Mouse (Mus musculus) intestine, embryonic 14.5 days (tissue): ENCODE measurements around the gene Baz2b. TPM values are rescaled to one million over a fixed set of nuclear protein-coding genes. Genes with fewer than 3 reads are reported as not detected.

Experiments
- ATAC-seq: fragments of 200-750 bp; cut with Nextera tagmentation; replicated peaks from 2 replicates; pipeline ENCODE4 v1.8.0; 2017; ENCODE audit warnings: low read depth, moderate number of reproducible peaks, moderate TSS enrichment, moderate library complexity; ENCODE audit not compliant: low FRiP score, low TSS enrichment
- DNase-seq: peaks from one replicate; pipeline ENCODE4 v3.0.0-alpha.2; 2018; ENCODE audit warnings: low spot score
- H3K27ac ChIP-seq: fragments of 300-500 bp; sonication (generic); 2 replicates; pipeline ENCODE4 v1.5.1; 2014; ENCODE audit warnings: low read depth, mild to moderate bottlenecking, control low read depth
- H3K27me3 ChIP-seq: fragments of 300-500 bp; sonication (generic); replicated peaks from 2 replicates; pipeline ENCODE4 v1.6.1; 2014; ENCODE audit warnings: low read length, control low read depth; ENCODE audit not compliant: control insufficient read depth, insufficient read depth
- H3K36me3 ChIP-seq: fragments of 300-500 bp; sonication (generic); 2 replicates; pipeline ENCODE4 v1.6.1; 2014; ENCODE audit warnings: low read length, control low read depth; ENCODE audit not compliant: control insufficient read depth, insufficient read depth
- H3K4me1 ChIP-seq: fragments of 300-500 bp; sonication (generic); replicated peaks from 2 replicates; pipeline ENCODE4 v1.6.1; 2014; ENCODE audit warnings: low read length, control low read depth, mixed read lengths; ENCODE audit not compliant: control insufficient read depth, insufficient read depth
- H3K4me2 ChIP-seq: fragments of 300-500 bp; sonication (generic); 2 replicates; pipeline ENCODE4 v1.6.1; 2014; ENCODE audit warnings: low read length
- H3K4me3 ChIP-seq: fragments of 300-500 bp; sonication (generic); 2 replicates; pipeline ENCODE4 v1.5.1; 2014; ENCODE audit warnings: low read depth, low read length, control low read depth, mixed read lengths
- H3K9ac ChIP-seq: fragments of 300-500 bp; sonication (generic); 2 replicates; pipeline ENCODE4 v1.6.1; 2014; ENCODE audit warnings: mild to moderate bottlenecking, low read length
- H3K9me3 ChIP-seq: fragments of 300-500 bp; sonication (generic); 2 replicates; pipeline ENCODE4 v1.6.1; 2016; ENCODE audit warnings: low read length, control low read depth; ENCODE audit not compliant: control insufficient read depth
- WGBS: fragments of 180-500 bp; shearing (Covaris S2); extraction: QIAGEN DNeasy Blood & Tissue Kit; methylation state at CpG from one replicate; pipeline ENCODE4 v1.1.7; 2014; 5-methylcytosine and 5-hydroxymethylcytosine counted together
- polyA plus RNA-seq: library from polyadenylated mRNA; unstranded; fragments of >200 nt; fragmentation: Nextera tagmentation; extraction: Ambion mirVana; gene quantifications from 2 replicates; pipeline ENCODE4 v1.2.1, GENCODE M21; 2014

Baz2b gene
- polyA plus RNA-seq, 1 experiment from 2014 or later: 52.3 TPM

DNA sequence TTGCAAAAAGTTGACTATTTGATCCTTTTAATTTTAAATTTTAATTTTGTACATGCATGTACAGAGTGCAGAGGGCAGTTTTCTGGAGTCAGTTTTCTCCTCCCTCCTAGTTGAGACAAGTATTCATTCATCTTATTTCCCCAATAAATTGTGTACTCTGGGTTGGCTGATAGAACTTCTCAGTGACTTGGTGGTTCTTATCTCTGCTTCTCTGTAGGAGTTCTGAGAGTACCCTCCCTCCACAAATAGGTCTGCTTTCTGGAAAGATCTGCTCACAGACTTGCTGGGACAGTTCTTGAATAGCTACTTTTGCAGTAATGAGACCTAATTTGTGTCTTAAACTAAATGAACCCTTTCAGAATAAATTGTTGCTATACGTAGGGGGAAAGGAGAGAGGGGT is 18.8 kb upstream of the Baz2b start:
- H3K36me3 ChIP-seq: peaks cover 39% of the 10 kb centered on the region
- DNase-seq (no peak), ATAC-seq (no peak)
- no peak overlapping the region for H3K4me2 ChIP-seq
- no peaks in the 10 kb centered on the region for H3K4me1 ChIP-seq
- no peaks in the 10 kb centered on the region for H3K9me3 ChIP-seq
- H3K27ac ChIP-seq: no peak overlapping the region
- H3K4me3 ChIP-seq: no peak overlapping the region
- WGBS: 81% methylated on average over 1 of the region's 1 CpGs
- no peaks in the 10 kb centered on the region for H3K27me3 ChIP-seq
- H3K9ac ChIP-seq: no peak overlapping the region

DNA sequence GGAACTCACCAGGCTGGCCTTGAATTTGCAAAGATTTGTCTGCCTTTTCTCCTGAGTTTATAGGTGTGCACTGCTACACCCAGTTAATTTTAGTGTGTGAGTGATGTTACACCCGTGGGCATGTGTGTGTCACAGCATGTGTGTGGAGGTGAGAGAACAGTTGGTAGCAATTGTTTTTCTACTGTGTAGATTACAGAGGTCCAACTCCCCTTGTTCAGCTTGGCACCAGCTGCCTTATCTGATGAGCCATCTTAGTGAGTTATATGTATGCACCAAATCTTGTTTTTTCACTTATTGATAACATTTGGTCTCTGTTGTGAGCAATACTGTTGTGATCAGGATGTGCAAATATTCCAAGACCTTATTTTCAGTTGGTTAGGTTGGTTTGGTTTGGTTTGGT is 13.8 kb upstream of the Baz2b start:
- Histone ChIP-seq H3K4me3 (no peak overlapping the region), H3K4me1 (no peaks in the 10 kb centered on the region), H3K27ac (no peak overlapping the region), H3K4me2 (no peak overlapping the region), H3K36me3 (no peaks in the 10 kb centered on the region; the same call in 1 of the 2 replicates), H3K9ac (no peak overlapping the region), H3K27me3 (no peaks in the 10 kb centered on the region), H3K9me3 (no peaks in the 10 kb centered on the region)
- no peak for DNase-seq
- no peak for ATAC-seq
- WGBS: 81% methylated on average over 1 of the region's 1 CpGs

DNA sequence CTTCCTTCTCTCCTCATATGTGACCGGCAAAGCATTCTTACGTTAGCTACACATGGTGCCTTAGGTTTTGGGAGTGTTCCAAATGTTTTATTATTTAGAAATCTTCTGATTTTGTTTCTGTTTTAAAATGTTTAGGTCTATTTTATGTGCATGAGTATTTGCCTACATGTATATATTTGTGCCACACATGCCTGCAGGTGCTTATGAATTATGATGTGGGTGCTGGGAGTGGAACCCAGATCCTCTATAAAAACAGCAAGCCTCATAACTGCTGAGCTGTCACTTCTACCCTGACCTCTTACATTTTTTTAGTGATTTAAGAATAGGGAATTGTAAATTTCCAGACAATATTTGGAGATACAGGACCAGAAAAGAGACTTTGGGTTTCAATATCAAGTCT is 12.3 kb upstream of the Baz2b start:
- Histone ChIP-seq H3K27me3 (no peaks in the 10 kb centered on the region), H3K4me3 (no peak overlapping the region), H3K4me2 (no peak overlapping the region), H3K9me3 (no peaks in the 10 kb centered on the region), H3K36me3 (no peaks in the 10 kb centered on the region), H3K27ac (no peak overlapping the region), H3K4me1 (peaks cover 6% of the 10 kb centered on the region; the same call in 1 of the 2 replicates), H3K9ac (no peak overlapping the region)
- ATAC-seq (no peak), DNase-seq (no peak)
- WGBS: 84% methylated on average over 2 of the region's 2 CpGs

DNA sequence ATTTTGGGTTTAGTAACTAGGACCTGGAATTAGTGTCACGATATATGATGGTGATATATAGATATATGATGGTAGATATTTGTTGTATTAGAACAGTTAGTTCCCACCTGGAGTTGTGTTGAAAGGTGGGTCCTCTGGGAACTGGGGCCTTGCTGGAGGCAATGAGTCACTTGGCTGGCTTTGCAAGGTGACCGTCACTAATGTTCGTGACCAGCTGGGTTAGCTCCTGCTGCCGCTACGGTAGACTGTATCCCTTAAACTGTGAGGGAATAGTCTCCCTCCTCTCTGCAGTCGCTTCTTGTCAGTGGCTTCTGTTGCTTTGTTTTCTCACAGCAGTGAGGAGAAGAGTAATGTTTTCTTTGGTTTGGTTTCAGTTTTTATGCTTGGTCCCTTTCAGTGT is 11.6 kb upstream of the Baz2b start:
- no peak for ATAC-seq
- Histone ChIP-seq H3K36me3 (no peaks in the 10 kb centered on the region), H3K4me2 (no peak overlapping the region), H3K9ac (no peak overlapping the region), H3K9me3 (no peaks in the 10 kb centered on the region), H3K4me1 (peaks cover 6% of the 10 kb centered on the region; the same call in 1 of the 2 replicates), H3K27me3 (no peaks in the 10 kb centered on the region), H3K4me3 (no peak overlapping the region), H3K27ac (no peak overlapping the region)
- 62% methylated on average over 6 of the region's 6 CpGs for WGBS
- no peak for DNase-seq

DNA sequence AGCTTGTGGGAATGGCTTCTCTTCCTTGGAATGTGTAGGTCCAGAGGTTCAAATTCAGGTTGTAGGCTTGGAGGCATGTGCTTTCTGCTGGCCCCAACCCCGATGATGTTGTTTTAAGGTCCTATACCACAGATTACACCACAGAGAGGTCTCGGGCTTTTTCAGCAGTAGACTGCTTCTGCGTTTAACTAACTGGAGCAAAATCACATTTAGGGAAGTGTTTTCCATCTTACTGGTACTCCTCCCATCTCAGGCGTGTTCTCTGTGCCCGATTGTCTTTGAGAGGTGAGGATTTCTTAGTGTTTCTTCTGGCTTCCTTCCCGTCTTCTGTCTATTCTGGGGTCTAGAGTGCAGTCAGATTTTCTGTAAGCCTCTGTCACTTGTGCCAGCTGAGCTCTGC is 8.0 kb upstream of the Baz2b start:
- WGBS: 83% methylated on average over 6 of the region's 6 CpGs
- Histone ChIP-seq H3K9ac (no peak overlapping the region), H3K36me3 (peaks cover 19% of the 10 kb centered on the region; the same call in 1 of the 2 replicates), H3K4me3 (no peak overlapping the region), H3K27ac (no peak overlapping the region), H3K9me3 (no peaks in the 10 kb centered on the region), H3K4me1 (peaks cover 10% of the 10 kb centered on the region; the same call in 1 of the 2 replicates), H3K4me2 (no peak overlapping the region), H3K27me3 (no peaks in the 10 kb centered on the region)
- DNase-seq: no peak
- no peak for ATAC-seq

DNA sequence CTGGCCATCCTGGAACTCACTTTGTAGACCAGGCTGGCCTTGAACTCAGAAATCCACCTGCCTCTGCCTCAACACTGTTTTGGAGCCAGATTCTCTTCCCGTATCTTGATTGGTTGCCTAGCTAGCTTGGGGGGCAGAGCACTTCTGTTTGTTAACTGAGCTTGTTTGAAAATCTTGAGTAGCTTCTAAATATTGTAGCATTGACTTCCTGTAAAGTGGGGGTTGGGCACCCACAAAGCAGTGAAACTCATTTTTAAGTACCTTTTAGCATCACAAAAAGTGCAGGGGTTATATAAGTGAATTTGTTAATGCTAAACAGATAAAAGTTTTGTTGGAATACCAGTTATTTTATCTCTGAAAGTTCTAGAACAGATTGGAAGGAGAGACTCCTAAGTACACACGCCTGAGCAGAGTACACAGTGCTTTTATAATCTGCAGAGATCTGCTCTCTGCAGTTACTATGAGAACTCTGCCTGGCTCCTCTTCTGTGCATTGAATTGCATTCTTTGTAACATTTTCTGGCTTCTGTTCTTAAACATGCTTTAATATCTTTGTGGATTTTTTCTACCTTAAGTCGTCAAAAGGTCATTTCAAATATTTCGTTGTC is 7.0 kb upstream of the Baz2b start:
- no peak overlapping the region for H3K27ac ChIP-seq
- no peak overlapping the region for H3K4me2 ChIP-seq
- 74% methylated on average over 4 of the region's 4 CpGs for WGBS
- peaks cover 14% of the 10 kb centered on the region for H3K4me1 ChIP-seq
- H3K27me3 ChIP-seq: no peaks in the 10 kb centered on the region
- H3K36me3 ChIP-seq: peaks cover 19% of the 10 kb centered on the region; the same call in 1 of the 2 replicates
- H3K9me3 ChIP-seq: no peaks in the 10 kb centered on the region
- H3K4me3 ChIP-seq: no peak overlapping the region
- H3K9ac ChIP-seq: no peak overlapping the region
- no peak for DNase-seq
- ATAC-seq: no peak

DNA sequence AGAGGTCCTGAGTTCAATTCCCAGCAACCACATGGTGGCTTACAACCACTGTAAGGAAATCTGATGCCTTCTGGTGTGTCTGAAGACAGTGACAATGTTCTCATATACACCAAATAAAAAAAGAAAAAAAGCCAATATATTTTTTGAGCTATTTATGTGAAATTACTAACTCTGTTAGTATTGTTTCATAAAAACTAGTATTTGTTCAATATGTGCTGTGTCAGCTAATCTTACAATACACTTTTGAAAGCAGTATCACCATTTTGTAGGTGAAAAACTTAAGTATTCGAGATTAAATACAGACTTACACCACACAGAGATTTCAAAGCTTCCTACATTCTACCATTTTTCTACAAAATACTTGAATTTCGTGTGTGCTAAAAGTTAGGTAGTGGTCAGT is 5.0 kb upstream of the Baz2b start:
- Histone ChIP-seq H3K27me3 (no peaks in the 10 kb centered on the region), H3K27ac (no peak overlapping the region), H3K9ac (no peak overlapping the region), H3K9me3 (no peaks in the 10 kb centered on the region), H3K4me1 (peaks cover 23% of the 10 kb centered on the region), H3K36me3 (peaks cover 19% of the 10 kb centered on the region; the same call in 1 of the 2 replicates), H3K4me2 (no peak overlapping the region), H3K4me3 (no peak overlapping the region)
- no peak for DNase-seq
- ATAC-seq: no peak
- 92% methylated on average over 2 of the region's 2 CpGs for WGBS

DNA sequence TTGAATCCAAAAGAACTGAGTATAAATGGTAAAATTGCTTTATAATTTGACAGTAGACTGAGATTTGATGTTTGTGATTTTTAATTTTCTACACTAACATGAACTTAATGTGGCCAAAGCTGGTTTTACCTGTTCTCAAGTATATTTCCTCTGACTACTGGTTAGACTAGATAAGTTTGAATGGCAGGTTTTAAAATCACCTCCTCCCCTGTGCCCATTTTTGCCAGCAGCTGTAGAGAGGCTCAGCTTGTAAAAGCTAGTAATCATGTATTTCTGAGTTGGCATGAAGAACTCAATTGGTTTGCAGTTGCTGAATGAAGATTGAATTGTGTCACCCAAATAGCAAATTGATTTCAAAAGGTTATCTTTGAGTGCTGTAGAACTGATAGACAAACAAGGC is 2.8 kb upstream of the Baz2b start:
- DNase-seq (no peak), ATAC-seq (no peak)
- H3K27me3 ChIP-seq: no peaks in the 10 kb centered on the region
- H3K9ac ChIP-seq: no peak overlapping the region
- H3K4me2 ChIP-seq: no peak overlapping the region
- no peak overlapping the region for H3K27ac ChIP-seq
- H3K4me3 ChIP-seq: no peak overlapping the region
- peaks cover 19% of the 10 kb centered on the region; the same call in 1 of the 2 replicates for H3K36me3 ChIP-seq
- H3K9me3 ChIP-seq: no peaks in the 10 kb centered on the region
- H3K4me1 ChIP-seq: peaks cover 30% of the 10 kb centered on the region

DNA sequence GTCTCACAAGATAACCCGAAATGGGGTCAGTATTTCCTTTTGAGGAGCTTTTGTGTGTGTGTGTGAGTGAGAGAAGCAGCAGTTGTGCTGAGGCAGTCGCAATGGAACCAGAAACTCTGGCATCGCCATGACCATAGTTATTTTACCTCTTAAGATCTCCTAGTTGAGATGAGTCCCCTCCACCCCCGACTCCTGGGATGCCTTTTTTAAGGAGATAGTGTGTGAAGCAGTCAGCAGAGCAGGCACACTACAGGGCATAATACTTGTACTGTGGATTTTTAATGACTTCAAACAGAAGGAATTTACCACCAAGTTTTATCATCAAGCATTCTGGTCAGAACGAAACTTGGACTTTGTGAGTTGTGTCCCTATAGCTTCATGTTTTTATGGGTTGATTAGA is 1.2 kb upstream of the Baz2b start:
- Histone ChIP-seq H3K4me1 (peaks cover 21% of the 10 kb centered on the region), H3K36me3 (peaks cover 24% of the 10 kb centered on the region), H3K9ac (peak overlapping the region; percentile 94), H3K4me2 (peak overlapping the region; percentile 70), H3K4me3 (peak overlapping the region; percentile 62), H3K27ac (peak overlapping the region; percentile 87; the same call in 1 of the 2 replicates), H3K27me3 (no peaks in the 10 kb centered on the region), H3K9me3 (no peaks in the 10 kb centered on the region)
- peak; percentile 60 for DNase-seq
- 13% methylated on average over 5 of the region's 5 CpGs for WGBS
- ATAC-seq: no peak
